ENCODE assay signal across 29 mouse cellular contexts in genomic region chr9:71670677-71671076, GRCm38 (mm10).
DNase-seq lines count a peak whose midpoint lies in the region; ATAC-seq and TF ChIP-seq lines count a peak whose summit lies in the region.
"Had no signal": no experiment of that assay in that cellular context is flagged by ENCODE, and none has a peak within 500 bp of the region (broad histone marks: within the 10 kb centered on the region; RNA-seq: fewer than 3 reads in every experiment).

No protein-coding gene starts in this region.

- peak; percentile 62 to 69 for DNase-seq in adrenal gland, adult (ENCODE audit: inconsistent age in 2 of 2, low spot score in 1 of 2)
- DNase-seq in adrenal gland, postnatal 25 days, result no peak
- DNase-seq in heart, adult 9 months (ENCODE audit: low spot score in 2 of 2), result no peak
- DNase-seq in heart, postnatal 0 days (ENCODE audit: low spot score), result no peak
- no peak for DNase-seq in heart, adult 8-10 months (ENCODE audit: low spot score)
- no peak for DNase-seq in liver, embryonic 13.5 days
- DNase-seq in liver, postnatal 0 days, result no peak
- DNase-seq: cerebellum, adult 18-20 months; cerebellum, postnatal 10 days; gastrocnemius, postnatal 25 days; kidney, postnatal 36 days; lung, adult 2 months; lung, postnatal 14 days; right cerebral cortex, postnatal 25 days; thymus, postnatal 14 days had no signal

- H3K27ac ChIP-seq in heart, embryonic 11.5 days (ENCODE audit: low read depth, low read length), result 0 out of 2 replicates have a peak overlapping the region, but pooled peaks have one; percentile 7
- H3K27ac ChIP-seq in heart, postnatal 0 days (ENCODE audit: low read depth), result 0 out of 2 replicates have a peak overlapping the region, but pooled peaks have one; percentile 16
- H3K27ac ChIP-seq in liver, embryonic 13.5 days, result no peak overlapping the region
- no peak overlapping the region for H3K27ac ChIP-seq in liver, postnatal 0 days (ENCODE audit: low read depth)
- H3K27ac ChIP-seq: embryonic facial prominence, embryonic 13.5 days; forebrain, embryonic 10.5 days; forebrain, embryonic 15.5 days; hindbrain, embryonic 10.5 days; hindbrain, embryonic 15.5 days; layer of hippocampus, adult 2 months; left cerebral cortex, adult 2 months; limb, embryonic 12.5 days; stomach, embryonic 15.5 days had no signal

- peaks cover 58% of the 10 kb centered on the region for H3K4me1 ChIP-seq in heart, embryonic 11.5 days (ENCODE audit: control insufficient read depth, insufficient read depth, low read length)
- peaks cover 40% of the 10 kb centered on the region for H3K4me1 ChIP-seq in heart, postnatal 0 days (ENCODE audit: control insufficient read depth, insufficient read depth)
- peaks cover 33% of the 10 kb centered on the region for H3K4me1 ChIP-seq in liver, embryonic 13.5 days (replicated peaks)
- H3K4me1 ChIP-seq in liver, postnatal 0 days (ENCODE audit: insufficient read depth), result peaks cover 13% of the 10 kb centered on the region
- H3K4me1 ChIP-seq: forebrain, embryonic 15.5 days; hindbrain, embryonic 15.5 days had no signal

- H3K9me3 ChIP-seq in heart, embryonic 11.5 days (replicated peaks; ENCODE audit: control insufficient read depth, low read length), result no peaks in the 10 kb centered on the region
- no peaks in the 10 kb centered on the region for H3K9me3 ChIP-seq in heart, postnatal 0 days (replicated peaks; ENCODE audit: control insufficient read depth, low read length)
- no peaks in the 10 kb centered on the region for H3K9me3 ChIP-seq in liver, embryonic 13.5 days (replicated peaks)
- H3K9me3 ChIP-seq in liver, postnatal 0 days (ENCODE audit: low read length), result no peaks in the 10 kb centered on the region
- H3K9me3 ChIP-seq: forebrain, embryonic 10.5 days; forebrain, embryonic 15.5 days; hindbrain, embryonic 10.5 days; hindbrain, embryonic 15.5 days; limb, embryonic 12.5 days; stomach, embryonic 15.5 days had no signal

- ATAC-seq in heart, embryonic 11.5 days (replicated peaks; ENCODE audit: insufficient number of reproducible peaks, low FRiP score, low TSS enrichment), result no peak
- no peak for ATAC-seq in heart, postnatal 0 days (ENCODE audit: insufficient read depth, low read depth)
- ATAC-seq in liver, embryonic 13.5 days (ENCODE audit: low read depth), result 0 out of 2 replicates have a peak, but pooled peaks have one; percentile 20
- ATAC-seq in liver, postnatal 0 days, result no peak
- ATAC-seq: forebrain, embryonic 15.5 days; inflammation-experienced regulatory T-cells, adult 6 months; midbrain, embryonic 16.5 days had no signal

- TF ChIP-seq CTCF in heart, postnatal 0 days (IDR thresholded peaks at IDR 0.05; ENCODE audit: low read depth), result no peak
- no peak for TF ChIP-seq CTCF in liver, postnatal 0 days (IDR thresholded peaks at IDR 0.05; ENCODE audit: low read depth)

- H3K27me3 ChIP-seq in heart, embryonic 11.5 days (ENCODE audit: control insufficient read depth, insufficient read depth, low read length), result no peaks in the 10 kb centered on the region
- H3K27me3 ChIP-seq in heart, postnatal 0 days (ENCODE audit: control insufficient read depth, insufficient read depth, low read length), result no peaks in the 10 kb centered on the region
- no peaks in the 10 kb centered on the region for H3K27me3 ChIP-seq in liver, embryonic 13.5 days
- no peaks in the 10 kb centered on the region for H3K27me3 ChIP-seq in liver, postnatal 0 days (ENCODE audit: insufficient read depth, low read length)
- H3K27me3 ChIP-seq: CH12.LX; embryonic facial prominence, embryonic 13.5 days; forebrain, embryonic 15.5 days; hindbrain, embryonic 15.5 days; limb, embryonic 12.5 days; stomach, embryonic 15.5 days had no signal

- TF ChIP-seq EP300 in heart, postnatal 0 days (IDR thresholded peaks at IDR 0.05; ENCODE audit: low read depth), result no peak
- TF ChIP-seq EP300 in liver, postnatal 0 days (IDR thresholded peaks at IDR 0.05; ENCODE audit: low read depth), result no peak

- peaks cover 3% of the 10 kb centered on the region; the same call in 1 of the 2 replicates for H3K36me3 ChIP-seq in heart, embryonic 11.5 days (ENCODE audit: control insufficient read depth, insufficient read depth, low read length)
- H3K36me3 ChIP-seq in heart, postnatal 0 days (replicated peaks; ENCODE audit: control insufficient read depth, insufficient read depth, low read length), result no peaks in the 10 kb centered on the region
- H3K36me3 ChIP-seq in liver, embryonic 13.5 days, result no peaks in the 10 kb centered on the region
- H3K36me3 ChIP-seq in liver, postnatal 0 days (replicated peaks; ENCODE audit: insufficient read depth, low read length), result no peaks in the 10 kb centered on the region
- H3K36me3 ChIP-seq: forebrain, embryonic 10.5 days; forebrain, embryonic 15.5 days; hindbrain, embryonic 10.5 days; hindbrain, embryonic 15.5 days; limb, embryonic 12.5 days; stomach, embryonic 15.5 days had no signal

- no peak overlapping the region for H3K4me2 ChIP-seq in heart, embryonic 11.5 days
- H3K4me2 ChIP-seq in heart, postnatal 0 days (ENCODE audit: low read depth, low read length), result no peak overlapping the region
- no peak overlapping the region for H3K4me2 ChIP-seq in liver, embryonic 13.5 days
- no peak overlapping the region for H3K4me2 ChIP-seq in liver, postnatal 0 days (ENCODE audit: low read depth, low read length)
- H3K4me2 ChIP-seq: embryonic facial prominence, embryonic 13.5 days; forebrain, embryonic 15.5 days; hindbrain, embryonic 15.5 days; limb, embryonic 12.5 days; midbrain, embryonic 11.5 days; stomach, embryonic 15.5 days had no signal

- 26% methylated on average over 5 of the region's 5 CpGs for WGBS in heart, embryonic 11.5 days (ENCODE audit: insufficient replicate concordance)
- WGBS in heart, postnatal 0 days, result 25% methylated on average over 5 of the region's 5 CpGs
- WGBS in liver, embryonic 13.5 days (ENCODE audit: insufficient replicate concordance), result 25% methylated on average over 5 of the region's 5 CpGs
- 34% methylated on average over 5 of the region's 5 CpGs for WGBS in liver, postnatal 0 days (ENCODE audit: insufficient replicate concordance)

- 0 out of 2 replicates have a peak overlapping the region, but pooled peaks have one; percentile 35 for H3K9ac ChIP-seq in heart, embryonic 11.5 days (ENCODE audit: low read depth, low read length)
- no peak overlapping the region for H3K9ac ChIP-seq in heart, postnatal 0 days (replicated peaks; ENCODE audit: low read depth, low read length)
- H3K9ac ChIP-seq in liver, embryonic 13.5 days, result no peak overlapping the region
- H3K9ac ChIP-seq in liver, postnatal 0 days (replicated peaks), result no peak overlapping the region
- H3K9ac ChIP-seq: embryonic facial prominence, embryonic 13.5 days; forebrain, embryonic 15.5 days; hindbrain, embryonic 15.5 days; limb, embryonic 12.5 days; stomach, embryonic 15.5 days had no signal

- no peak overlapping the region for H3K4me3 ChIP-seq in heart, embryonic 11.5 days (ENCODE audit: low read depth, low read length)
- H3K4me3 ChIP-seq in heart, postnatal 0 days (ENCODE audit: low read depth, low read length), result no peak overlapping the region
- no peak overlapping the region for H3K4me3 ChIP-seq in liver, embryonic 13.5 days (replicated peaks)
- H3K4me3 ChIP-seq in liver, postnatal 0 days (ENCODE audit: low read depth, low read length), result no peak overlapping the region
- H3K4me3 ChIP-seq: embryonic facial prominence, embryonic 13.5 days; forebrain, embryonic 10.5 days; forebrain, embryonic 15.5 days; hindbrain, embryonic 10.5 days; hindbrain, embryonic 15.5 days; layer of hippocampus, adult 2 months; left cerebral cortex, adult 2 months; limb, embryonic 12.5 days; stomach, embryonic 15.5 days had no signal

Comparison
In these comparisons a context has a peak if more than half of its experiments do, and no peak if none do; other contexts are left out.
1. DNase-seq: peak in adrenal gland, adult (2 of 2); none in adrenal gland, postnatal 25 days (single experiment), heart, adult 9 months (0 of 2), heart, postnatal 0 days (single experiment), heart, adult 8-10 months (single experiment), liver, embryonic 13.5 days (single experiment) and liver, postnatal 0 days (single experiment).
2. H3K27ac ChIP-seq: peak in heart, embryonic 11.5 days (single experiment) and heart, postnatal 0 days (single experiment); none in liver, embryonic 13.5 days (single experiment) and liver, postnatal 0 days (single experiment).